Mouse (Mus musculus) heart, embryonic 10.5 days (tissue): Measurements from ENCODE around the gene Vav3. TPM values are rescaled to one million over a fixed set of nuclear protein-coding genes. Genes with fewer than 3 reads are reported as not detected.
A peak's percentile ranks its signal among the peaks of the same experiment; 100 is the strongest.

Experiments
- DNase-seq: peaks from one replicate; pipeline ENCODE4 v3.0.0-alpha.2; 2017; ENCODE audit warnings: low spot score
- H3K27ac ChIP-seq: fragments of 300-500 bp; sonication (generic); 2 replicates; pipeline ENCODE4 v1.5.1; 2016; ENCODE audit warnings: mild to moderate bottlenecking
- H3K27me3 ChIP-seq: fragments of 300-500 bp; sonication (generic); 2 replicates; pipeline ENCODE4 v1.6.1; 2016; ENCODE audit warnings: mild to moderate bottlenecking; ENCODE audit not compliant: poor library complexity, insufficient read depth, severe bottlenecking
- H3K36me3 ChIP-seq: fragments of 300-500 bp; sonication (generic); 2 replicates; pipeline ENCODE4 v1.6.1; 2016; ENCODE audit warnings: mild to moderate bottlenecking, moderate library complexity
- H3K4me1 ChIP-seq: fragments of 300-500 bp; sonication (generic); 2 replicates; pipeline ENCODE4 v1.6.1; 2016; ENCODE audit warnings: mild to moderate bottlenecking
- H3K4me3 ChIP-seq: fragments of 300-500 bp; sonication (generic); 2 replicates; pipeline ENCODE4 v1.5.1; 2016; ENCODE audit warnings: mild to moderate bottlenecking, moderate library complexity
- H3K9me3 ChIP-seq: fragments of 300-500 bp; sonication (generic); 2 replicates; pipeline ENCODE4 v1.6.1; 2016; ENCODE audit warnings: mild to moderate bottlenecking, moderate library complexity
- WGBS: fragments of 180-500 bp; shearing (Covaris S2); methylation state at CpG from one replicate; pipeline ENCODE4 v1.1.7; 2016; 5-methylcytosine and 5-hydroxymethylcytosine counted together
- polyA plus RNA-seq: library from polyadenylated mRNA; unstranded; fragments of >200 nt; fragmentation: Nextera tagmentation; extraction: Ambion mirVana; gene quantifications from 2 replicates; pipeline ENCODE4 v1.2.1, GENCODE M21; 2016

Vav3 gene
- polyA plus RNA-seq, 1 experiment from 2014 or later: 9.4 TPM

GRCm38 (mm10) chr3:109361882-109362281 lies 21.4 kb downstream of the Vav3 start:
- Histone ChIP-seq H3K27ac (peak overlapping the region; percentile 59; the same call in 1 of the 2 replicates), H3K4me1 (peaks cover 37% of the 10 kb centered on the region), H3K4me3 (no peak overlapping the region), H3K36me3 (no peaks in the 10 kb centered on the region), H3K27me3 (no peaks in the 10 kb centered on the region), H3K9me3 (no peaks in the 10 kb centered on the region)
- DNase-seq: no peak
- 65% methylated on average over 5 of the region's 5 CpGs for WGBS

GRCm38 (mm10) chr3:109362310-109362709 lies 21.9 kb downstream of the Vav3 start:
- DNase-seq: no peak
- Histone ChIP-seq H3K36me3 (no peaks in the 10 kb centered on the region), H3K4me3 (no peak overlapping the region), H3K4me1 (peaks cover 37% of the 10 kb centered on the region), H3K27me3 (no peaks in the 10 kb centered on the region), H3K27ac (peak overlapping the region; percentile 59; the same call in 1 of the 2 replicates), H3K9me3 (no peaks in the 10 kb centered on the region)
- WGBS: 49% methylated on average over 3 of the region's 3 CpGs

GRCm38 (mm10) chr3:109363522-109363921 lies 23.1 kb downstream of the Vav3 start:
- Histone ChIP-seq H3K36me3 (no peaks in the 10 kb centered on the region), H3K4me3 (no peak overlapping the region), H3K4me1 (peaks cover 39% of the 10 kb centered on the region), H3K27ac (peak overlapping the region; percentile 42; the same call in 1 of the 2 replicates), H3K27me3 (no peaks in the 10 kb centered on the region), H3K9me3 (no peaks in the 10 kb centered on the region)
- DNase-seq: no peak
- 16% methylated on average over 5 of the region's 5 CpGs for WGBS

GRCm38 (mm10) chr3:109365875-109366274 lies 25.4 kb downstream of the Vav3 start:
- Histone ChIP-seq H3K36me3 (no peaks in the 10 kb centered on the region), H3K4me3 (no peak overlapping the region), H3K27me3 (no peaks in the 10 kb centered on the region), H3K27ac (peak overlapping the region; percentile 64; the same call in 1 of the 2 replicates), H3K9me3 (no peaks in the 10 kb centered on the region), H3K4me1 (peaks cover 39% of the 10 kb centered on the region)
- DNase-seq: no peak
- whole genome bisulfite sequencing: 77% methylated on average over 2 of the region's 2 CpGs

- Histone ChIP-seq H3K9me3 (no peaks in the 10 kb centered on the region), H3K4me3 (no peak overlapping the region), H3K36me3 (no peaks in the 10 kb centered on the region), H3K4me1 (peaks cover 39% of the 10 kb centered on the region), H3K27me3 (no peaks in the 10 kb centered on the region), H3K27ac (peak overlapping the region; percentile 64; the same call in 1 of the 2 replicates)
- DNase-seq: no peak
- WGBS: 49% methylated on average over 7 of the region's 7 CpGs
Measured at GRCm38 (mm10) chr3:109366411-109366851, 26.0 kb downstream of the Vav3 start.

- WGBS: 55% methylated on average over 9 of the region's 9 CpGs
- Histone ChIP-seq H3K36me3 (no peaks in the 10 kb centered on the region), H3K9me3 (no peaks in the 10 kb centered on the region), H3K27ac (peak overlapping the region; percentile 50; the same call in 1 of the 2 replicates), H3K27me3 (no peaks in the 10 kb centered on the region), H3K4me1 (peaks cover 22% of the 10 kb centered on the region), H3K4me3 (no peak overlapping the region)
- no peak for DNase-seq
Measured at GRCm38 (mm10) chr3:109368383-109369289, 28.2 kb downstream of the Vav3 start.

- no peaks in the 10 kb centered on the region for H3K27me3 ChIP-seq
- peaks cover 10% of the 10 kb centered on the region for H3K4me1 ChIP-seq
- WGBS: no CpG with 5 or more reads among the region's 1 CpGs
- DNase-seq: no peak
- H3K27ac ChIP-seq: no peak overlapping the region
- H3K9me3 ChIP-seq: no peaks in the 10 kb centered on the region
- H3K36me3 ChIP-seq: no peaks in the 10 kb centered on the region
- no peak overlapping the region for H3K4me3 ChIP-seq
Measured at GRCm38 (mm10) chr3:109371576-109371975, 31.1 kb downstream of the Vav3 start.

- H3K9me3 ChIP-seq: no peaks in the 10 kb centered on the region
- H3K4me1 ChIP-seq: peaks cover 12% of the 10 kb centered on the region; the same call in 1 of the 2 replicates
- H3K27ac ChIP-seq: no peak overlapping the region
- no peaks in the 10 kb centered on the region for H3K27me3 ChIP-seq
- no peak overlapping the region for H3K4me3 ChIP-seq
- no peak for DNase-seq
- WGBS: 88% methylated on average over 4 of the region's 4 CpGs
- H3K36me3 ChIP-seq: no peaks in the 10 kb centered on the region
Measured at GRCm38 (mm10) chr3:109372678-109373077, 32.2 kb downstream of the Vav3 start.

- no peaks in the 10 kb centered on the region for H3K36me3 ChIP-seq
- H3K27ac ChIP-seq: peak overlapping the region; percentile 31; the same call in 1 of the 2 replicates
- H3K4me3 ChIP-seq: no peak overlapping the region
- no peaks in the 10 kb centered on the region for H3K27me3 ChIP-seq
- no peak for DNase-seq
- H3K9me3 ChIP-seq: no peaks in the 10 kb centered on the region
- 78% methylated on average over 4 of the region's 4 CpGs for WGBS
- H3K4me1 ChIP-seq: peaks cover 4% of the 10 kb centered on the region; the same call in 1 of the 2 replicates
Measured at GRCm38 (mm10) chr3:109378278-109378677, 37.8 kb downstream of the Vav3 start.

- Histone ChIP-seq H3K36me3 (no peaks in the 10 kb centered on the region), H3K4me1 (peaks cover 4% of the 10 kb centered on the region; the same call in 1 of the 2 replicates)
- DNase-seq: no peak
Measured at GRCm38 (mm10) chr3:109378684-109379083, 38.2 kb downstream of the Vav3 start.

GRCm38 (mm10) chr3:109388730-109389129 lies 48.3 kb downstream of the Vav3 start:
- Histone ChIP-seq H3K36me3 (no peaks in the 10 kb centered on the region), H3K9me3 (no peaks in the 10 kb centered on the region), H3K27ac (no peak overlapping the region), H3K4me3 (no peak overlapping the region), H3K27me3 (no peaks in the 10 kb centered on the region), H3K4me1 (peaks cover 11% of the 10 kb centered on the region)
- no peak for DNase-seq
- 91% methylated on average over 10 of the region's 10 CpGs for WGBS

More at GRCm38 (mm10) chr3:109378684-109379083, 38.2 kb downstream of the Vav3 start:
- H3K9me3 ChIP-seq: no peaks in the 10 kb centered on the region
- no peak overlapping the region for H3K4me3 ChIP-seq
- H3K27me3 ChIP-seq: no peaks in the 10 kb centered on the region
- 57% methylated on average over 6 of the region's 6 CpGs for WGBS
- H3K27ac ChIP-seq: 0 out of 2 replicates have a peak overlapping the region, but pooled peaks have one; percentile 31

GRCm38 (mm10) chr3:109401527-109401926 lies 61.1 kb downstream of the Vav3 start:
- Histone ChIP-seq H3K9me3 (no peaks in the 10 kb centered on the region), H3K4me3 (no peak overlapping the region), H3K27me3 (no peaks in the 10 kb centered on the region), H3K27ac (no peak overlapping the region), H3K36me3 (no peaks in the 10 kb centered on the region), H3K4me1 (no peaks in the 10 kb centered on the region)
- no peak for DNase-seq
- WGBS: 91% methylated on average over 5 of the region's 5 CpGs

GRCm38 (mm10) chr3:109411294-109411693 lies 70.8 kb downstream of the Vav3 start:
- H3K9me3 ChIP-seq: no peaks in the 10 kb centered on the region
- no peaks in the 10 kb centered on the region for H3K36me3 ChIP-seq
- no peak overlapping the region for H3K27ac ChIP-seq
- WGBS: 81% methylated on average over 3 of the region's 3 CpGs
- H3K27me3 ChIP-seq: no peaks in the 10 kb centered on the region
- H3K4me1 ChIP-seq: no peaks in the 10 kb centered on the region
- no peak overlapping the region for H3K4me3 ChIP-seq
- no peak for DNase-seq
